Mouse (Mus musculus): ENCODE data around the gene Ndnf. TPM values are rescaled to one million over a fixed set of nuclear protein-coding genes. Genes with fewer than 3 reads are reported as not detected.

Gene Ndnf
- polyA plus RNA-seq, 1 experiment from 2014 or later: 0.14 TPM

DNA sequence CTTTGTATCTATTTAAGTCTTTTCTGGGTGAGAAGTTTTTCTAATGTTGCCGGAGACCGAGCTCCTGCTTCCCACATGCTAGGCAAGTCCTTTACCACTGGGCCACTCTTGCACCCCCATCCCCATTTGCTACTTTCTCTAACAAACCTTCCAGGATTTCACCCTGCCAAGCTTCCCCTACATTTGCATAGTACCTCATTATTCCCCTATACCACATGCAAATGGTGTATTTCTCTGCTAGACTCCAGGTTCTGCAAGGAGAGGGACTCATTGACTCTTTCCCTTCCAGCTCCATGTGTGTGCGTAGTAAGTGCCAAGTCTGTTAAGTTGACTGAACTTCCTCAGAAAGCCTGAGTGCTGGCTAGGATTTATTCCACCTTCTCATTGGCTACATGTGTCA lies 5.1 kb upstream of the Ndnf start:
- H3K4me3 ChIP-seq (replicated peaks): no peak overlapping the region
- no peak for DNase-seq
- no peaks in the 10 kb centered on the region for H3K4me1 ChIP-seq (replicated peaks)
- H3K27me3 ChIP-seq: peaks cover 19% of the 10 kb centered on the region
- H3K4me2 ChIP-seq: no peak overlapping the region
- ATAC-seq (ENCODE audit: low read depth): no peak
- H3K9me3 ChIP-seq (replicated peaks): no peaks in the 10 kb centered on the region
- no peaks in the 10 kb centered on the region for H3K36me3 ChIP-seq
- WGBS (ENCODE audit: insufficient replicate concordance): 78% methylated on average over 3 of the region's 3 CpGs
- H3K9ac ChIP-seq: no peak overlapping the region
- no peak overlapping the region for H3K27ac ChIP-seq

DNA sequence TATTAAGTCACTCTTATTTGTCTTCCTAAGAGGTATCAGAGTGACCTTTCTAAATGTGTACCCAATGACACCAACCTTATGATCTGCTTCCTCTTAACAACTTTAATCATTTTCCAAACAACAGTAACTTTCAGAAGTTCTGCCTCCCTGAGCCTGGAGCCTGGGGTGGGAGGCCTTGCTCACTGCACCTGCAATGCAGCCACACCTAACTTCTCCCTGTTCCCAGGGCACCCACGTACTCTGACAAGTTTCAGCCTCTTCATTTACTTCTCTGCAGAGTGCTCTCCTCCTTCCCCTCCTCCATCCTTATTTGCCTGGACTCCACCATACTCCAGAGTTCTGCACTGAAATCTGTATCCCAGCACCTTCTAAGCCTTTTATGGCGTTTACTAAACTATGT lies 1.4 kb upstream of the Ndnf start:
- WGBS (ENCODE audit: insufficient replicate concordance): 40% methylated on average over 2 of the region's 2 CpGs
- Histone ChIP-seq H3K9me3 (replicated peaks) (no peaks in the 10 kb centered on the region), H3K36me3 (no peaks in the 10 kb centered on the region), H3K4me2 (no peak overlapping the region), H3K27me3 (peaks cover 53% of the 10 kb centered on the region), H3K4me1 (replicated peaks) (peaks cover 11% of the 10 kb centered on the region; the same call in 1 of the 2 replicates), H3K27ac (no peak overlapping the region), H3K9ac (no peak overlapping the region), H3K4me3 (replicated peaks) (no peak overlapping the region)
- ATAC-seq (ENCODE audit: low read depth): no peak
- DNase-seq: no peak

DNA sequence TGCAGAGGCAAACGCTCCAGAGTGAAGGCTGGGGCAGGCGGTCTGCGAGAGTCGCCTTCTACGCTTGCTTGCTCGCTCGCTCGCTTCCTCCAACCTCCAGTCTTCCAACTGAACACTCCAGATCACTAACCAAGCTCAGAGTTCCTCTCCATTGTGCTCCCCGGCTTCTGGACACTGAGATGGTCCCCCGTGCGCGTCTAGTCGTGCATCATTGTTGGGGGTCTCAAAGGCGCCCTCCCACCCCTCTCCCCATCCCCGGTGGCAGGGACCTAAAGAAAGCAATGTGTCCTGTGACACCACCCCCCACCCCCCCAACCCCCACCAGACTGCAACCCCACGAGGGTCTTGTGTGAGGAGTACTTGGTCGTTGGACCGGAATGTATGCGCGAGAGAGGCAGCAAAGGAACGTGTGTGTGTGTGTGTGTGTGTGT lies 394 bp upstream of the Ndnf start:
- Histone ChIP-seq H3K4me2 (peak overlapping the region; percentile 77), H3K9ac (no peak overlapping the region), H3K27ac (no peak overlapping the region), H3K27me3 (peaks cover 57% of the 10 kb centered on the region), H3K4me1 (replicated peaks) (peaks cover 11% of the 10 kb centered on the region; the same call in 1 of the 2 replicates), H3K36me3 (no peaks in the 10 kb centered on the region), H3K9me3 (replicated peaks) (no peaks in the 10 kb centered on the region), H3K4me3 (replicated peaks) (peak overlapping the region; percentile 59)
- ATAC-seq (ENCODE audit: low read depth) (0 out of 2 replicates have a peak, but pooled peaks have one; percentile 10), DNase-seq (no peak)
- 7% methylated on average over 20 of the region's 21 CpGs for WGBS (ENCODE audit: insufficient replicate concordance)

DNA sequence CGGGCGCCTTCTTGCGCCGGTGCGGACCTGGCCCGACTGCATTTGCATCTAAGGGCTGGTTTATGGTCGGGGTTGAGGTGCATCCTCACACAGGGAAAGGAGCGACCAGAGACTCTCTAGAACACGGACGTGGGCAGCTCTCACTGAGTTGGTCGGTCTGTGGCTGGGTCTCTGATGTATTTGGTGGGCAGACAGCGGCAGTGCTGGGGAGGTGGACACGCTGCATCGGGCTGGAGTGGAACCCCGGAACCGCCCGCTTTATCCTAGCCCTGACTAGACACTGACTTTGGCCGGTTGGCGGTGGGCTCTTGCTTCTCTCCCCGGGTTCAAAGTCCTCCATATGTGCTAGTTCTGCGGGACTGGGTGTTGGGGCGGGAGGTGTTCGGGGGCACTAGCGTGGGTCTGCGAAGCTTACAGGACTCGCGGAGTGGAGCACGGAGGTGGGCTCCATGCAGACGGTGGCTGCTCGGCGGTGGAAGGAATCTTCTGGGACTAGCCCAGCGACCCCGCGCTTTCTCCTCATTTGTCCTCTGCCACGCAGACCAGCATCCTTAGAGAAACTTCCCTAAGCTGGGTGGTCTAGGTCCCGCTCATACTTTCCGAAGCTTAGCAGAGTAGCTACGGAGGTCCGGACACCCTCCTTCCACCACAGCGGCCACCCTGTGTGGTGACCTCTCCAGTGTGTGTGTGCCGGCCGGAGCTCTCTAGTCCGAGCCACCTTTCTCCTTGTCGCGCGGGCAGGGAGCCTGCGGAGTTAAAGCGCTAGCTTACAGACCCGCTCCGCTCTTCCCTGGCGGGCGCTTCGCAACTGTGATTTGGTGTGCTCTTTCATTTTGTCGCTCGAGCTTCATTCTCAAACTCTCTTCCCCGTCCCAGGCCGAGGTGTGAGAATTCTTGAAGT lies 991 bp downstream of the Ndnf start:
- H3K36me3 ChIP-seq: no peaks in the 10 kb centered on the region
- WGBS (ENCODE audit: insufficient replicate concordance): 1% methylated on average over 57 of the region's 57 CpGs
- H3K9me3 ChIP-seq (replicated peaks): no peaks in the 10 kb centered on the region
- H3K4me1 ChIP-seq (replicated peaks): peaks cover 11% of the 10 kb centered on the region; the same call in 1 of the 2 replicates
- no peak overlapping the region for H3K27ac ChIP-seq
- H3K9ac ChIP-seq: no peak overlapping the region
- H3K27me3 ChIP-seq: peaks cover 57% of the 10 kb centered on the region
- peak overlapping the region; percentile 59 for H3K4me3 ChIP-seq (replicated peaks)
- DNase-seq (no peak), ATAC-seq (ENCODE audit: low read depth) (0 out of 2 replicates have a peak, but pooled peaks have one; percentile 20)
- peak overlapping the region; percentile 77 for H3K4me2 ChIP-seq

DNA sequence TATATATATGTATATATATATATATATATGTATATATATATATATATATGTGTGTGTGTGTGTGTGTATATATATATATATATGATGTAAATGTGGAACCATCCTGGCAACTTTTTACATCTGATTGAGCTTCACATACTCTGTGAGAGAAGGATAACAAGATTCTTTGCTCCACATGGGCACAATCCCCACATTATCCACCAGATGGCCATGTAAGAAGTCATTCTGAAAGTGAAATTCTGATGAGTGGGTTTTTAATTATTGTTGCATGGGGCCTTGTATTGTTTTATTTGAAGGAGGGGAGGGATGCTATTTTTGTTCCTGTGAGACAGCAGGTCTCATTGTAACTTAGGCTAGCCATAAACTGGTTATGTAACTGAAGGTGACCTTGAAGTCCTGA lies 22.5 kb downstream of the Ndnf start:
- H3K4me2 ChIP-seq: no peak overlapping the region
- H3K36me3 ChIP-seq: no peaks in the 10 kb centered on the region
- ATAC-seq (ENCODE audit: low read depth) (no peak), DNase-seq (no peak)
- H3K27ac ChIP-seq: no peak overlapping the region
- no peaks in the 10 kb centered on the region for H3K4me1 ChIP-seq (replicated peaks)
- H3K9me3 ChIP-seq (replicated peaks): no peaks in the 10 kb centered on the region
- no peak overlapping the region for H3K4me3 ChIP-seq (replicated peaks)
- H3K27me3 ChIP-seq: no peaks in the 10 kb centered on the region
- no peak overlapping the region for H3K9ac ChIP-seq

DNA sequence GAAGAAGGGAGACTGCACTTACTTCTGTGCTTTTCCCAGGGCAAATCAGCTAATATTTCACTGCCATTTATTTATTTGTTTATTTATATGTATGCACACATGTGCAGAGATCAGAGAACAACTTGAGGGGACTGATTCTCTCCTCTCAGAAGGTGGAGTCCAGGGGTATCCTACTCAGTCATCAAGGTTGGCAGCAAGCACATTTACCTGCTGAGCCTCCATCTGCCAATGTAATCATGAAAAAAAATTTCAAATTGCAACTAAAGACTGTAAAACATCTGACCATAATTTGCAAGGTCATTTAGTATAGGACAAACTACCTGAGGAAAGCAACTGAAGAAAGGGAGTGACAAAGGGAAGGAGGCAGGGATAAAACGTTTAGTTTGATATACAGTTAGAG lies 49.3 kb downstream of the Ndnf start:
- no peak overlapping the region for H3K4me2 ChIP-seq
- no peak overlapping the region for H3K4me3 ChIP-seq (replicated peaks)
- H3K9me3 ChIP-seq (replicated peaks): no peaks in the 10 kb centered on the region
- no peak overlapping the region for H3K27ac ChIP-seq
- H3K9ac ChIP-seq: no peak overlapping the region
- no peaks in the 10 kb centered on the region for H3K27me3 ChIP-seq
- DNase-seq (no peak), ATAC-seq (ENCODE audit: low read depth) (no peak)
- 45% methylated on average over 1 of the region's 1 CpGs for WGBS (ENCODE audit: insufficient replicate concordance)
- no peaks in the 10 kb centered on the region for H3K36me3 ChIP-seq
- no peaks in the 10 kb centered on the region for H3K4me1 ChIP-seq (replicated peaks)

DNA sequence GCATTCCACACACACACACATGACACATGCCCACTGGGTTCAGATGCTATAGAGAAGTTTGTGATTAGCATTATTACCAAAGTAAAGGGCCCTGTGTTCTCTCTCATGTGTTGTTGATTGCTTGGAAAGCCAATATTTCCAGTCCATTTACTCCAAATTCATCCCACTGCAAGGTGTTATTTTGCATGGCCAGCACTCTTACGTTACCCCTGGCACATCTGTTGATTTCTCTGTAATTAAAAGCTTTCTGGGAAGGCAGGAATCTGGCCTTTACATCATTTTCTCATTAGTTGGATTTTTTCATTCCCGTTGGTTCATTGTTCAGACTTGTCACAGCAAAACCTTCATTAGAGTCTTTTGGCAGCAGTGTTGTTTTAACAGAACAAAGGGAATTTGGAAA lies 54.3 kb downstream of the Ndnf start:
- Histone ChIP-seq H3K9me3 (replicated peaks) (no peaks in the 10 kb centered on the region), H3K9ac (no peak overlapping the region), H3K27me3 (no peaks in the 10 kb centered on the region), H3K4me2 (no peak overlapping the region), H3K27ac (no peak overlapping the region), H3K4me3 (replicated peaks) (no peak overlapping the region), H3K36me3 (no peaks in the 10 kb centered on the region), H3K4me1 (replicated peaks) (no peaks in the 10 kb centered on the region)
- DNase-seq (no peak), ATAC-seq (ENCODE audit: low read depth) (no peak)
- 50% methylated on average over 2 of the region's 2 CpGs for WGBS (ENCODE audit: insufficient replicate concordance)

DNA sequence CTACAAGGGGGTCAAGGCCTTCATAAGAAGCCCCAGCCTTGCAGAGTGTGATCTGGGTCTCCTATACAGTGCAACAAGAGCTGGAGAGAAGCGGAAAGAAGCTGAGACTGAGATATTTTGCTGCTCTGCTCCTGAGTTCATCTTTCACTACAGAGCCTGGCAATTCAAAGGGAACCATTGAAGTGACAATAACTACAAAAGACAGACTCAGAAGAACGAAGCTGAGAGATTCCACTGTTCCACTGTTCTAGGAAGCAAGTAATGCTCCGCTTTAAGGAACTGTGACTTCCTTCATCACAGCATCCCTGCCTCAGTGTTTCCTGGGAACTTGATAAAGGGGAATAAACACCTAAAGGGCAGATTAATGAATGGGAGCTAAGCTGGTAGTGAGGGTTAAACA lies 56.9 kb downstream of the Ndnf start:
- Histone ChIP-seq H3K4me1 (replicated peaks) (no peaks in the 10 kb centered on the region), H3K4me3 (replicated peaks) (no peak overlapping the region), H3K36me3 (no peaks in the 10 kb centered on the region), H3K4me2 (no peak overlapping the region), H3K9ac (no peak overlapping the region), H3K27me3 (no peaks in the 10 kb centered on the region), H3K27ac (no peak overlapping the region), H3K9me3 (replicated peaks) (no peaks in the 10 kb centered on the region)
- ATAC-seq (ENCODE audit: low read depth) (no peak), DNase-seq (no peak)
- WGBS (ENCODE audit: insufficient replicate concordance): 47% methylated on average over 3 of the region's 3 CpGs

DNA sequence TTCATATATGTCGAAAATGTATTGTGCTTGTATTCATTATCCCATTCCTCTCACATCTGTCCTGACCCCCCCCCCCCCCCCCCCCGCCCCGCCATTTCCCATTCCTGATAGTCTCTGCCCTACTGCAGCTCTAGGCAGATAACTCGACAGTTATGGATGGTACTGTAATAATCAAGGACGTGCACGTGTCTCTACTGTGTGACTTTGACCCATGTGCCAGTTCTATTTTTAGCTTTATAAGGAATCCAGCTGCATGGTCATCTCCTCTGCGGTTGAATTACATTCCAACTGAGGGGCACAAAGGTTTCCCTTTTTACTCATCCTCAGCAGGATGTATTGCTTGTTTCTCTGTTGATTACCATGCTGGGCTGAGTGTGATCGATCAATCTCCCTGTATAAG lies 68.1 kb downstream of the Ndnf start:
- H3K27me3 ChIP-seq: no peaks in the 10 kb centered on the region
- no peak overlapping the region for H3K9ac ChIP-seq
- 0 out of 2 replicates have a peak, but pooled peaks cover 4% of the 10 kb centered on the region for H3K4me1 ChIP-seq (replicated peaks)
- no peaks in the 10 kb centered on the region for H3K9me3 ChIP-seq (replicated peaks)
- no peak overlapping the region for H3K27ac ChIP-seq
- 27% methylated on average over 6 of the region's 8 CpGs for WGBS (ENCODE audit: insufficient replicate concordance)
- ATAC-seq (ENCODE audit: low read depth) (no peak), DNase-seq (no peak)
- H3K4me2 ChIP-seq: no peak overlapping the region
- H3K36me3 ChIP-seq: no peaks in the 10 kb centered on the region
- no peak overlapping the region for H3K4me3 ChIP-seq (replicated peaks)

DNA sequence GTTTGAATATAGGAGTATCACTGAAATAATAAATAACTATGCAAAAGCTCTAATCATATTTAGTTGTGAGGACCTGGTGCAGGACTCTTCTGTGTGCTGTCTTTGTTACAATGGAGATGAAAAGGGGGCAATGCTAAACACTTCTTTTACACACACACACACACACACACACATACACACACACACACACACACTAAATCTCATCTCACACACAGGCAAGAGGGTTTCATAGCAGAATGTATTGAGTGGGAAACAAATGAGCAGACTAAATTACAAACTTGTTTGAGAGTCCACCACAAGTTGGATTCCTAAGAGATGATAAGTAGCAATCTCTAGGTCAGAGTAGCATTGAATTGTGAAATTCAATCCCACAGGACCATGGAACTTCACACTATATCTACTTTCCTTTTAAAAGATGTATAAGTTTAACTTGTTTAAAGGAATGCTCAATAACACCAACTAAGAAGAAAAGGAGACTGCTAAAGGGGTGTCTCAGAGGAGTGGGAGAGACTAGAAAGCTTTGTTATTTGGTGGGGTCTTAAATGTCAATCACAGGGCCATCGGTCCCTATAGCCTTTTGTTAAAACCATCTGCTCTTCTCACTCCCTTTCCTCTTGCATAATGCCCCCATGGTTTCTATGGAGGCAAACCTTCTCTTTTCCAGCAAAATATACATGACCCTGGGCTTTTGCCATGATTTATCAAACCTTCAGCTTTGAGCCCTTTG lies 71.9 kb downstream of the Ndnf start:
- Histone ChIP-seq H3K4me2 (no peak overlapping the region), H3K4me1 (replicated peaks) (0 out of 2 replicates have a peak, but pooled peaks cover 4% of the 10 kb centered on the region), H3K27me3 (no peaks in the 10 kb centered on the region), H3K9me3 (replicated peaks) (no peaks in the 10 kb centered on the region), H3K4me3 (replicated peaks) (no peak overlapping the region), H3K36me3 (no peaks in the 10 kb centered on the region), H3K9ac (no peak overlapping the region), H3K27ac (no peak overlapping the region)
- ATAC-seq (ENCODE audit: low read depth) (no peak), DNase-seq (no peak)
- 59% methylated on average over 1 of the region's 1 CpGs for WGBS (ENCODE audit: insufficient replicate concordance)

DNA sequence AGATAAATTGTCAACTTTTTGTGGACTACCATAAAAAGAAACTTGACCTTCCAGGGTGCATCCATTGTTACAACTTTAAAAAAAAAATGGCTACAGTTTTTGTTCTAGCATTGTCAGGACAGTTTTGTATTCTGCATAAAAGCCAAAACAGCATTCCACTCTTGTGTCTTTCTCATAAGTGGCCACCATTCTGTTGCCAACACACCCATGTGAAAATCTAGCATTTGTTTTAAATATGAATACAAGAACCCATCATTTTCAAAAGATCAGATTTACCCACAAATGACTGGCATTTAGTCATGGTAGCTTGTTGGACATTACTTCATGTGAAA lies 72.4 kb downstream of the Ndnf start:
- H3K9me3 ChIP-seq (replicated peaks): no peaks in the 10 kb centered on the region
- ATAC-seq (ENCODE audit: low read depth): no peak
- no peak overlapping the region for H3K4me3 ChIP-seq (replicated peaks)
- H3K9ac ChIP-seq: no peak overlapping the region
- no peak overlapping the region for H3K4me2 ChIP-seq
- no peak overlapping the region for H3K27ac ChIP-seq
- H3K36me3 ChIP-seq: no peaks in the 10 kb centered on the region
- H3K4me1 ChIP-seq (replicated peaks): 0 out of 2 replicates have a peak, but pooled peaks cover 4% of the 10 kb centered on the region
- DNase-seq: no peak
- H3K27me3 ChIP-seq: no peaks in the 10 kb centered on the region
